Mouse (Mus musculus) lung, postnatal 0 days (tissue): ENCODE results near the gene Slco1c1.

Experiments used
- CTCF ChIP-seq: IDR thresholded peaks from 2 replicates; pipeline ENCODE4 v1.5.1; 2016; ENCODE audit warnings: antibody characterized with exemption, mild to moderate bottlenecking
- EP300 ChIP-seq: IDR thresholded peaks from 2 replicates; pipeline ENCODE4 v1.6.1; 2016; ENCODE audit warnings: antibody characterized with exemption, mild to moderate bottlenecking, control low read depth

- TF ChIP-seq CTCF = no peak
- TF ChIP-seq EP300 = no peak
These were observed 43.8 kb downstream of the Slco1c1 start for GRCm38 (mm10) chr6:141567852-141568558.
